Comparison of ENCODE assay signal across 8 mouse cellular contexts in the genomic region with DNA sequence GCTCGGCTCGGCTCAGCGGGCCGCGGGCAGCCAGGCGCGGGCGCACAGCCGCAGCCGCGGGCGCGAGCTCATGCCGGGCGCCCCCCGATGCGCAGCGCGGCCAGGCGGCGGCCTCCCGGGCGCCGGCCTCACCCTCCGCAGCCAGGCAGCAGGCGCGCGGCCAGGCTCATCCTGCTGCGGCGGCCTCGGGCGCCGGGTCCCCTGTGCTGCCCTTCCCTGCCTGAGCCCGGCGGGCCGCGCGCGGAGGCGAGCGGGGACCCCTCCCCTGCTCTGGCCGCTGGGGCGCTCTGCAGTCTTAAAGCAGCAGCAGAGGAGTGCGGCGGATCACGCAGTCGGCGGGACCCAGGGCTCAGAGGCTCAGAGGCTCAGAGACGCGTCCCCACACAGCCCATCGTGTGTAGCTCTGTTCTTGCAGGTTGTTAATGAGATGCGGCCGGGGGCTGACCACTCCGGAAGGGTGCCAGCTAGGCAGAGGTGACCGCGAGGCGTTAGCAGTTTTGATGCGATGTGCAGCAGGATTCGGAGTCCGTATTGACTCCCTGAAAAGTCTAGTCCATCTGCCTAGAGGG. TPM values are rescaled to one million over a fixed set of nuclear protein-coding genes. Genes with fewer than 3 reads are reported as not detected.
A peak's percentile ranks its signal among the peaks of the same experiment; 100 is the strongest.
DNase-seq lines count a peak whose midpoint lies in the region; ATAC-seq and TF ChIP-seq lines count a peak whose summit lies in the region.

TSS of gene Dscam (minus strand) at position 240 of the 569 bp plus-strand sequence.

- H3K79me2 ChIP-seq in heart, adult 2 months (replicated peaks; ENCODE audit: control insufficient read depth, insufficient read depth, low read length): no peaks in the 10 kb centered on the region

- no peaks in the 10 kb centered on the region for H3K36me3 ChIP-seq in heart, adult 2 months (ENCODE audit: control insufficient read depth, insufficient read depth, low read length)
- H3K36me3 ChIP-seq in ES-E14 (ENCODE audit: control insufficient read depth, insufficient read depth, low read length, poor library complexity, severe bottlenecking): no peaks in the 10 kb centered on the region
- H3K36me3 ChIP-seq in forebrain, embryonic 12.5 days (replicated peaks): no peaks in the 10 kb centered on the region
- no peaks in the 10 kb centered on the region for H3K36me3 ChIP-seq in midbrain, postnatal 0 days (ENCODE audit: insufficient read depth, low read length)

- peaks cover 2% of the 10 kb centered on the region for H3K27me3 ChIP-seq in heart, adult 2 months (ENCODE audit: control insufficient read depth, insufficient read depth, low read length)
- peaks cover 62% of the 10 kb centered on the region for H3K27me3 ChIP-seq in forebrain, embryonic 12.5 days
- H3K27me3 ChIP-seq in midbrain, postnatal 0 days (ENCODE audit: insufficient read depth, low read length): no peaks in the 10 kb centered on the region

- no peaks in the 10 kb centered on the region for H3K9me3 ChIP-seq in ES-E14 (ENCODE audit: control insufficient read depth, insufficient read depth, low read depth, low read length)
- H3K9me3 ChIP-seq in forebrain, embryonic 12.5 days: no peaks in the 10 kb centered on the region
- H3K9me3 ChIP-seq in midbrain, postnatal 0 days (ENCODE audit: low read length): no peaks in the 10 kb centered on the region

- intact Hi-C loops in heart, adult 2 months (cut with DNase I): no loop called here

- no peak for TF ChIP-seq EP300 in heart, adult 2 months (IDR thresholded peaks at IDR 0.05; ENCODE audit: insufficient read depth, low read depth, low read length)

- TF ChIP-seq CTCF in heart, adult 2 months (IDR thresholded peaks at IDR 0.05): no peak
- no peak for TF ChIP-seq CTCF in midbrain, postnatal 0 days (IDR thresholded peaks at IDR 0.05)

- DNase-seq in heart, adult 11 months: peak; percentile 60
- DNase-seq in heart, adult 2 months: no peak
- DNase-seq in ES-E14 (ENCODE audit: low read depth, low spot score): peak; percentile 25
- DNase-seq in layer of hippocampus, adult 9-11 months: peak; percentile 38
- DNase-seq in midbrain, postnatal 0 days (ENCODE audit: low spot score): peak; percentile 60
- DNase-seq in urinary bladder, adult 2 months (ENCODE audit: low spot score): no peak
- DNase-seq in urinary bladder, postnatal 14 days (ENCODE audit: low spot score): no peak

- no peaks in the 10 kb centered on the region for H3K4me1 ChIP-seq in heart, adult 2 months (ENCODE audit: control insufficient read depth, insufficient read depth, low read length)
- peaks cover 0 to 3% of the 10 kb centered on the region in 2 experiments; a peak in 1 of 4 replicates for H3K4me1 ChIP-seq in ES-E14 (ENCODE audit: control insufficient read depth in 2 of 2, insufficient read depth in 2 of 2, low read length in 2 of 2, poor library complexity in 1 of 2)
- peaks cover 17% of the 10 kb centered on the region for H3K4me1 ChIP-seq in forebrain, embryonic 12.5 days
- H3K4me1 ChIP-seq in midbrain, postnatal 0 days (ENCODE audit: insufficient read depth, low read length): peaks cover 4% of the 10 kb centered on the region; the same call in 1 of the 2 replicates

- ATAC-seq in forebrain, embryonic 12.5 days (ENCODE audit: low FRiP score): peak; percentile 69
- ATAC-seq in midbrain, postnatal 0 days (ENCODE audit: low FRiP score): peak; percentile 63

- H3K4me2 ChIP-seq in forebrain, embryonic 12.5 days: peak within 1 kb of the TSS; percentile 92
- peak within 1 kb of the TSS; percentile 79 for H3K4me2 ChIP-seq in midbrain, postnatal 0 days (ENCODE audit: low read depth, low read length, poor library complexity, severe bottlenecking)

- no peak within 1 kb of the TSS for H3K9ac ChIP-seq in heart, adult 2 months (ENCODE audit: low read depth, low read length)
- H3K9ac ChIP-seq in ES-E14 (ENCODE audit: insufficient read depth, low read depth, low read length, poor library complexity, severe bottlenecking): peak within 1 kb of the TSS; percentile 54
- H3K9ac ChIP-seq in forebrain, embryonic 12.5 days: peak within 1 kb of the TSS; percentile 68
- H3K9ac ChIP-seq in midbrain, postnatal 0 days (replicated peaks; ENCODE audit: low read length, poor library complexity, severe bottlenecking): peak within 1 kb of the TSS; percentile 97

- 4% methylated on average over 60 of the region's 60 CpGs for WGBS in heart, adult 2 months
- 0% methylated on average over 40 of the region's 60 CpGs for WGBS in forebrain, embryonic 12.5 days
- 0% methylated on average over 35 of the region's 60 CpGs for WGBS in midbrain, postnatal 0 days

- in situ Hi-C loops in ES-E14 (cut with MboI; ENCODE audit: low sequenced_read_pairs in 2 of 2, unreplicated experiment in 2 of 2): no loop called here

- H3K27ac ChIP-seq in heart, adult 2 months: no peak within 1 kb of the TSS
- no peak within 1 kb of the TSS for H3K27ac ChIP-seq in ES-E14 (ENCODE audit: insufficient read depth, low read depth, low read length, poor library complexity, severe bottlenecking)
- peak within 1 kb of the TSS; percentile 63 for H3K27ac ChIP-seq in forebrain, embryonic 12.5 days
- peak within 1 kb of the TSS; percentile 99 for H3K27ac ChIP-seq in midbrain, postnatal 0 days (ENCODE audit: low read depth, low read length)

- no peak for TF ChIP-seq POLR2A in heart, adult 2 months (IDR thresholded peaks at IDR 0.05; ENCODE audit: insufficient read depth, low read depth, low read length)

- no peak within 1 kb of the TSS for H3K4me3 ChIP-seq in heart, adult 2 months
- peak within 1 kb of the TSS; percentile 62 to 71 for H3K4me3 ChIP-seq in ES-E14 (ENCODE audit: insufficient read depth in 1 of 2, low read depth in 1 of 2, low read length in 2 of 2, poor library complexity in 1 of 2, severe bottlenecking in 1 of 2)
- H3K4me3 ChIP-seq in forebrain, embryonic 12.5 days (replicated peaks): peak within 1 kb of the TSS; percentile 62
- H3K4me3 ChIP-seq in midbrain, postnatal 0 days (ENCODE audit: low read depth, low read length): peak within 1 kb of the TSS; percentile 81

TF ChIP-seq in ES-E14, 5 proteins besides CTCF, POLR2A, EP300 and RAD21:
- TF ChIP-seq ZC3H11A (IDR thresholded peaks at IDR 0.05; ENCODE audit: borderline replicate concordance, low read depth, low read length): no peak
- TF ChIP-seq ZNF384 (IDR thresholded peaks at IDR 0.05; ENCODE audit: low read depth, low read length): no peak
- no peak for TF ChIP-seq HCFC1 (IDR thresholded peaks at IDR 0.05; ENCODE audit: borderline replicate concordance, insufficient read depth, low read length)
- no peak for TF ChIP-seq CHD2 (IDR thresholded peaks at IDR 0.05; ENCODE audit: low read depth, low read length)

RNA-seq across cellular contexts. Expression of gene Dscam, which starts in this region (rescaled TPM):
- not detected for total RNA-seq in heart, adult 2 months (2021)
- polyA plus RNA-seq in heart, adult 2 months (2012; rRNA removed): 0.06 TPM in 1 of 2 replicates, not detected in the other
- 0.04 and 0.26 TPM in 2 replicates for total RNA-seq in ES-E14 (2012; rRNA removed)
- polyA plus RNA-seq in forebrain, embryonic 12.5 days (2016; fragmentation: Nextera tagmentation; extraction: Ambion mirVana): 2.3 and 2.6 TPM in 2 replicates
- total RNA-seq in midbrain, postnatal 0 days (2014; rRNA removed): 63.0 and 64.6 TPM in 2 replicates
- polyA plus RNA-seq in midbrain, postnatal 0 days (2015; fragmentation: Nextera tagmentation; extraction: Ambion mirVana): 14.3 and 15.1 TPM in 2 replicates
- 0.03 TPM in 2 replicates for polyA plus RNA-seq in urinary bladder, adult 2 months (2012; rRNA removed)

Comparison
In these comparisons a context has a peak if more than half of its experiments do, and no peak if none do; other contexts are left out.
1. RNA of gene Dscam (total RNA-seq): 63.0 to 64.6 TPM in midbrain, postnatal 0 days; 0.04 to 0.26 TPM in ES-E14 and not detected in heart, adult 2 months; every median in the first group is over 10 times any median in the second.
2. DNase-seq: peak in heart, adult 11 months (single experiment), layer of hippocampus, adult 9-11 months (single experiment) and midbrain, postnatal 0 days (single experiment); none in heart, adult 2 months (0 of 2), urinary bladder, adult 2 months (single experiment) and urinary bladder, postnatal 14 days (single experiment).
3. Peak in DNase-seq, H3K4me3 ChIP-seq and H3K9ac ChIP-seq in ES-E14; RNA of the gene not detected or under 1 TPM.
4. H3K27ac ChIP-seq: peak in forebrain, embryonic 12.5 days (single experiment) and midbrain, postnatal 0 days (single experiment); none in heart, adult 2 months (single experiment) and ES-E14 (single experiment).